In the genomic region with DNA sequence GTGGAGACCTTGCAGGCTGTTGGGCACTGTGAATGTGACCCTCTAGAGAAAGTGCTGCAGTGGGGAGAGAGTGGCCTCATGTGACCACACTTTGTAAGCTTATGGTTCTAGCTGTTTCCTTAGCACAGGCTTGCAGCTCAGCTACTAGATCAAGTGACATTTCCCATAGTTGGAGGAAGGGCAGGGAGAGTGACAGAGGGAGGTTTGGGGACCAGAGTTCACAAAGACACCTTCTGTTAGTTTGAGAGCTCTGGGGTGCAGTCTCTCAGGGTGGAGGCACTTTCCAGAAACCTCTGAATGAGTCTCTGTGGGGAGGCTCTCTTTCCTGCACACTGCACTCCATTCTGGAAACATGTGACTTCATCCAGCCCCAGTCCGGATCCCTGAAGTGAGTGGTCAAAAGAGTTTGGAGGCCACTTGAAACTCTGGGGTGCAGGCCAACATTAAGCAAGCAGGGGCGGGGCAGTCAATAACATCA, we compare ENCODE assay signal across 8 mouse cellular contexts.
A peak's percentile ranks its signal among the peaks of the same experiment; 100 is the strongest.
DNase-seq lines count a peak whose midpoint lies in the region; ATAC-seq lines count a peak whose summit lies in the region.

No protein-coding gene starts in this region.

- H3K27me3 ChIP-seq in embryonic facial prominence, embryonic 14.5 days (replicated peaks; ENCODE audit: control insufficient read depth, insufficient read depth, low read length) = no peaks in the 10 kb centered on the region
- no peaks in the 10 kb centered on the region for H3K27me3 ChIP-seq in embryonic facial prominence, embryonic 10.5 days (replicated peaks; ENCODE audit: low read depth, poor library complexity, severe bottlenecking)
- H3K27me3 ChIP-seq in liver, embryonic 13.5 days = peaks cover 4% of the 10 kb centered on the region; the same call in 1 of the 2 replicates

- peaks cover 4% of the 10 kb centered on the region; the same call in 1 of the 2 replicates for H3K9me3 ChIP-seq in embryonic facial prominence, embryonic 14.5 days (ENCODE audit: control insufficient read depth, low read length)
- peaks cover 3% of the 10 kb centered on the region; the same call in 1 of the 2 replicates for H3K9me3 ChIP-seq in embryonic facial prominence, embryonic 10.5 days
- no peaks in the 10 kb centered on the region; the same call in 1 of the 2 replicates for H3K9me3 ChIP-seq in liver, embryonic 13.5 days (replicated peaks)

- no peak overlapping the region for H3K9ac ChIP-seq in embryonic facial prominence, embryonic 14.5 days (ENCODE audit: low read depth, low read length)
- no peak overlapping the region for H3K9ac ChIP-seq in liver, embryonic 13.5 days

- H3K4me2 ChIP-seq in embryonic facial prominence, embryonic 14.5 days (ENCODE audit: low read depth, low read length) = no peak overlapping the region
- H3K4me2 ChIP-seq in liver, embryonic 13.5 days = no peak overlapping the region

- WGBS in embryonic facial prominence, embryonic 14.5 days = 60% methylated on average over 2 of the region's 2 CpGs
- WGBS in embryonic facial prominence, embryonic 10.5 days = 84% methylated on average over 2 of the region's 2 CpGs
- 69% methylated on average over 2 of the region's 2 CpGs for WGBS in liver, embryonic 13.5 days (ENCODE audit: insufficient replicate concordance)

- no peak overlapping the region for H3K4me3 ChIP-seq in embryonic facial prominence, embryonic 14.5 days (ENCODE audit: low read depth, low read length)
- no peak overlapping the region for H3K4me3 ChIP-seq in embryonic facial prominence, embryonic 10.5 days
- no peak overlapping the region for H3K4me3 ChIP-seq in liver, embryonic 13.5 days (replicated peaks)

- H3K36me3 ChIP-seq in embryonic facial prominence, embryonic 14.5 days (ENCODE audit: control insufficient read depth, insufficient read depth, low read length) = peaks cover 54% of the 10 kb centered on the region
- peaks cover 51% of the 10 kb centered on the region for H3K36me3 ChIP-seq in embryonic facial prominence, embryonic 10.5 days (replicated peaks)
- no peaks in the 10 kb centered on the region for H3K36me3 ChIP-seq in liver, embryonic 13.5 days

- intact Hi-C loops in heart, postnatal 25 days (cut with DNase I) = no loop called here

- 0 out of 2 replicates have a peak, but pooled peaks have one; percentile 26 for ATAC-seq in embryonic facial prominence, embryonic 14.5 days (ENCODE audit: low read depth)
- 0 out of 2 replicates have a peak, but pooled peaks have one; percentile 39 for ATAC-seq in liver, embryonic 13.5 days (ENCODE audit: low read depth)
- no peak for ATAC-seq in erythroid progenitor cell, adult 5-6 weeks (replicated peaks; ENCODE audit: low FRiP score, poor library complexity, severe bottlenecking)

- H3K27ac ChIP-seq in embryonic facial prominence, embryonic 14.5 days (replicated peaks; ENCODE audit: low read depth, low read length) = no peak overlapping the region
- no peak overlapping the region for H3K27ac ChIP-seq in embryonic facial prominence, embryonic 10.5 days (replicated peaks)
- H3K27ac ChIP-seq in liver, embryonic 13.5 days = no peak overlapping the region

- no peak for DNase-seq in embryonic facial prominence, embryonic 14.5 days (ENCODE audit: low spot score)
- no peak for DNase-seq in embryonic facial prominence, embryonic 10.5 days (ENCODE audit: low spot score)
- no peak for DNase-seq in liver, embryonic 13.5 days
- no peak for DNase-seq in liver
- DNase-seq in heart, postnatal 25 days (ENCODE audit: low spot score) = peak; percentile 20
- peak; percentile 45 for DNase-seq in skeletal muscle tissue, adult 2 months (ENCODE audit: low read depth, low spot score)
- DNase-seq in layer of hippocampus, adult 8-10 months (ENCODE audit: low spot score in 2 of 2) = no peak

- no peaks in the 10 kb centered on the region for H3K4me1 ChIP-seq in embryonic facial prominence, embryonic 14.5 days (ENCODE audit: control insufficient read depth, insufficient read depth, low read length)
- peaks cover 16% of the 10 kb centered on the region for H3K4me1 ChIP-seq in embryonic facial prominence, embryonic 10.5 days
- H3K4me1 ChIP-seq in liver, embryonic 13.5 days (replicated peaks) = peaks cover 5% of the 10 kb centered on the region; the same call in 1 of the 2 replicates

Comparison
In these comparisons a context has a peak if more than half of its experiments do, and no peak if none do; other contexts are left out.
1. DNase-seq: peak in heart, postnatal 25 days (single experiment) and skeletal muscle tissue, adult 2 months (single experiment); none in embryonic facial prominence, embryonic 14.5 days (single experiment), embryonic facial prominence, embryonic 10.5 days (single experiment), liver, embryonic 13.5 days (single experiment), liver (single experiment) and layer of hippocampus, adult 8-10 months (0 of 2).